In genomic region chr10:59628641-59629505, GRCm38 (mm10) we compare ENCODE assay signal across 15 mouse cellular contexts. TPM values are rescaled to one million over a fixed set of nuclear protein-coding genes. Genes with fewer than 3 reads are reported as not detected.
DNase-seq lines count a peak whose midpoint lies in the region; ATAC-seq and TF ChIP-seq lines count a peak whose summit lies in the region.
"Had no signal": no experiment of that assay in that cellular context is flagged by ENCODE, and none has a peak within 500 bp of the region (broad histone marks: within the 10 kb centered on the region; RNA-seq: fewer than 3 reads in every experiment).

No protein-coding gene starts in this region.

- peak overlapping the region; percentile 56; the same call in 1 of the 2 replicates for H3K27ac ChIP-seq in layer of hippocampus, adult 2 months
- peak overlapping the region; percentile 1; the same call in 1 of the 2 replicates for H3K27ac ChIP-seq in forebrain, embryonic 15.5 days (replicated peaks)
- H3K27ac ChIP-seq in midbrain, embryonic 15.5 days = peak overlapping the region; percentile 43; the same call in 1 of the 2 replicates
- H3K27ac ChIP-seq: hindbrain, embryonic 12.5 days had no signal

- no peak overlapping the region for H3K4me3 ChIP-seq in layer of hippocampus, adult 2 months
- no peak overlapping the region for H3K4me3 ChIP-seq in forebrain, embryonic 15.5 days
- H3K4me3 ChIP-seq in midbrain, embryonic 15.5 days = no peak overlapping the region
- H3K4me3 ChIP-seq: hindbrain, embryonic 12.5 days had no signal

- H3K4me2 ChIP-seq in forebrain, embryonic 15.5 days (replicated peaks) = no peak overlapping the region
- H3K4me2 ChIP-seq in midbrain, embryonic 15.5 days = no peak overlapping the region
- H3K4me2 ChIP-seq: hindbrain, embryonic 12.5 days had no signal

- H3K4me1 ChIP-seq in forebrain, embryonic 15.5 days = 0 out of 2 replicates have a peak, but pooled peaks cover 5% of the 10 kb centered on the region
- peaks cover 12% of the 10 kb centered on the region for H3K4me1 ChIP-seq in midbrain, embryonic 15.5 days
- H3K4me1 ChIP-seq: hindbrain, embryonic 12.5 days had no signal

- TF ChIP-seq CTCF in layer of hippocampus, adult 2 months (conservative IDR thresholded peaks at IDR 0.05) = no peak

- DNase-seq in layer of hippocampus, adult 2 months (ENCODE audit: low spot score in 2 of 2) = no peak
- DNase-seq in layer of hippocampus, adult 8-10 months (ENCODE audit: low spot score in 2 of 2) = no peak
- peak; percentile 47 for DNase-seq in brain, embryonic 18.5 days (ENCODE audit: low read depth, low spot score)
- no peak for DNase-seq in thymus, postnatal 36 days
- DNase-seq in urinary bladder, postnatal 14 days (ENCODE audit: low spot score) = no peak
- DNase-seq: cerebellum, adult 9-11 months; kidney, postnatal 25 days had no signal

- ATAC-seq in forebrain, embryonic 15.5 days (replicated peaks) = peak; percentile 61
- peak; percentile 88 for ATAC-seq in midbrain, embryonic 15.5 days (replicated peaks)
- no peak for ATAC-seq in megakaryocyte progenitor cell, adult 5-6 weeks (replicated peaks; ENCODE audit: poor library complexity)

- no peaks in the 10 kb centered on the region for H3K9me3 ChIP-seq in forebrain, embryonic 15.5 days
- H3K9me3 ChIP-seq in midbrain, embryonic 15.5 days = no peaks in the 10 kb centered on the region
- H3K9me3 ChIP-seq: hindbrain, embryonic 12.5 days had no signal

- H3K27me3 ChIP-seq in forebrain, embryonic 15.5 days = no peaks in the 10 kb centered on the region
- H3K27me3 ChIP-seq in midbrain, embryonic 15.5 days (replicated peaks) = no peaks in the 10 kb centered on the region
- H3K27me3 ChIP-seq: CH12.LX; hindbrain, embryonic 12.5 days had no signal

- WGBS in forebrain, embryonic 15.5 days = 34% methylated on average over 17 of the region's 17 CpGs
- WGBS in midbrain, embryonic 15.5 days = 37% methylated on average over 17 of the region's 17 CpGs

- H3K36me3 ChIP-seq in forebrain, embryonic 15.5 days = no peaks in the 10 kb centered on the region
- no peaks in the 10 kb centered on the region for H3K36me3 ChIP-seq in midbrain, embryonic 15.5 days (replicated peaks)
- H3K36me3 ChIP-seq: hindbrain, embryonic 12.5 days had no signal

- no peak overlapping the region for H3K9ac ChIP-seq in forebrain, embryonic 15.5 days (replicated peaks)
- H3K9ac ChIP-seq in midbrain, embryonic 15.5 days = no peak overlapping the region
- H3K9ac ChIP-seq: hindbrain, embryonic 12.5 days had no signal

RNA-seq across cellular contexts. Expression of gene Mcu, which starts 12.4 kb away (rescaled TPM):
- total RNA-seq in layer of hippocampus, adult 2 months (2021) = 10 to 100 TPM; 53.8 to 54.8 TPM
- 10 to 100 TPM; 45.3 to 51.6 (median 47.1) TPM for total RNA-seq in layer of hippocampus, adult 8-10 months (2022)
- 22.1 and 22.8 TPM in 2 replicates for polyA plus RNA-seq in forebrain, embryonic 15.5 days (2015; fragmentation: Nextera tagmentation; extraction: Ambion mirVana)
- polyA plus RNA-seq in midbrain, embryonic 15.5 days (2015; fragmentation: Nextera tagmentation; extraction: Ambion mirVana) = 25.9 and 29.8 TPM in 2 replicates
- 39.5 and 43.0 TPM in 2 replicates for total RNA-seq in megakaryocyte progenitor cell, adult 5-6 weeks (2015)
- 57.3 and 60.1 TPM in 2 replicates for total RNA-seq in megakaryocyte progenitor cell, adult 5-6 weeks (2017)

RNA-seq across cellular contexts. Expression of gene Gm10322, which starts 13.0 kb away (rescaled TPM):
- total RNA-seq in layer of hippocampus, adult 2 months (2021) = not detected
- not detected for total RNA-seq in layer of hippocampus, adult 8-10 months (2022)
- not detected in 2 replicates for polyA plus RNA-seq in forebrain, embryonic 15.5 days (2015; fragmentation: Nextera tagmentation; extraction: Ambion mirVana)
- not detected in 2 replicates for polyA plus RNA-seq in midbrain, embryonic 15.5 days (2015; fragmentation: Nextera tagmentation; extraction: Ambion mirVana)
- not detected in 2 replicates for total RNA-seq in megakaryocyte progenitor cell, adult 5-6 weeks (2015)
- not detected in 2 replicates for total RNA-seq in megakaryocyte progenitor cell, adult 5-6 weeks (2017)
- total RNA-seq: adrenal gland, postnatal 4 days; CH12.LX; granulocyte monocyte progenitor cell, adult 5-6 weeks had no signal
- polyA plus RNA-seq: hindbrain, embryonic 12.5 days; limb, embryonic 11.5 days had no signal

Comparison
In these comparisons a context has a peak if more than half of its experiments do, and no peak if none do; other contexts are left out.
1. H3K27ac ChIP-seq: peak in every context shown above with its lines; median percentile 56 in layer of hippocampus, adult 2 months; 43 in midbrain, embryonic 15.5 days; 1 in forebrain, embryonic 15.5 days.